Mouse (Mus musculus) forebrain, postnatal 0 days (tissue): ENCODE measurements at regions not wholly inside any gene's neighbourhood (a gene's known extent, or its start where the extent isn't known, plus 50 kb on each side); places are given as distances from the start of the nearest gene placed in this dataset.

Experiments
- ATAC-seq: fragments of 200-750 bp; cut with Nextera tagmentation; 2 replicates; pipeline ENCODE4 v1.8.0; 2017; ENCODE audit warnings: mild to moderate bottlenecking, moderate library complexity
- DNase-seq: peaks from one replicate; pipeline ENCODE4 v3.0.0-alpha.2; 2015
- H3K27ac ChIP-seq: fragments of 300-500 bp; sonication (generic); 2 replicates; pipeline ENCODE4 v1.5.1; 2014; ENCODE audit warnings: low read depth, mild to moderate bottlenecking, antibody characterized with exemption, low read length, moderate library complexity, mixed read lengths
- H3K27me3 ChIP-seq: fragments of 300-500 bp; sonication (generic); 2 replicates; pipeline ENCODE4 v1.6.1; 2014; ENCODE audit warnings: mild to moderate bottlenecking, low read length, mixed read lengths; ENCODE audit not compliant: insufficient read depth
- H3K36me3 ChIP-seq: fragments of 300-500 bp; sonication (generic); 2 replicates; pipeline ENCODE4 v1.6.1; 2014; ENCODE audit warnings: mild to moderate bottlenecking, moderate library complexity; ENCODE audit not compliant: insufficient read depth
- H3K4me1 ChIP-seq: fragments of 300-500 bp; sonication (generic); 2 replicates; pipeline ENCODE4 v1.6.1; 2014; ENCODE audit warnings: antibody characterized with exemption; ENCODE audit not compliant: insufficient read depth
- H3K4me2 ChIP-seq: fragments of 300-500 bp; sonication (generic); 2 replicates; pipeline ENCODE4 v1.6.1; 2014; ENCODE audit warnings: low read depth, mild to moderate bottlenecking, moderate library complexity
- H3K4me3 ChIP-seq: fragments of 300-500 bp; sonication (generic); 2 replicates; pipeline ENCODE4 v1.5.1; 2014; ENCODE audit warnings: low read depth, low read length, mixed read lengths
- H3K9ac ChIP-seq: fragments of 300-500 bp; sonication (generic); 2 replicates; pipeline ENCODE4 v1.6.1; 2014; ENCODE audit warnings: mild to moderate bottlenecking
- H3K9me3 ChIP-seq: fragments of 300-500 bp; sonication (generic); 2 replicates; pipeline ENCODE4 v1.6.1; 2016; ENCODE audit warnings: low read length
- CTCF ChIP-seq: sonication (generic); IDR thresholded peaks from 2 replicates; pipeline ENCODE4 v1.5.1; 2016; ENCODE audit warnings: antibody characterized with exemption, control low read depth, low read depth
- WGBS: fragments of 180-500 bp; shearing (Covaris S2); extraction: QIAGEN DNeasy Blood & Tissue Kit; methylation state at CpG from one replicate; pipeline ENCODE4 v1.1.7; 2014; 5-methylcytosine and 5-hydroxymethylcytosine counted together

GRCm38 (mm10) chr4:9015528-9016503, 777.0 kb upstream of the Car8 start:
- peaks cover 17% of the 10 kb centered on the region for H3K4me1 ChIP-seq
- 29% methylated on average over 14 of the region's 14 CpGs for WGBS
- no peak for ATAC-seq

GRCm38 (mm10) chr4:9014986-9015385, 776.1 kb upstream of the Car8 start:
- no peak overlapping the region for H3K4me2 ChIP-seq
- no peak for TF ChIP-seq CTCF
- H3K4me3 ChIP-seq = no peak overlapping the region
- no peak overlapping the region for H3K27ac ChIP-seq
- H3K4me1 ChIP-seq = peaks cover 20% of the 10 kb centered on the region
- ATAC-seq (no peak), DNase-seq (no peak)
- H3K9ac ChIP-seq = no peak overlapping the region
- no peaks in the 10 kb centered on the region for H3K9me3 ChIP-seq
- H3K27me3 ChIP-seq = no peaks in the 10 kb centered on the region; the same call in 1 of the 2 replicates
- 51% methylated on average over 4 of the region's 4 CpGs for WGBS
- no peaks in the 10 kb centered on the region for H3K36me3 ChIP-seq

More at GRCm38 (mm10) chr4:9015528-9016503, 777.0 kb upstream of the Car8 start:
- no peaks in the 10 kb centered on the region; the same call in 1 of the 2 replicates for H3K27me3 ChIP-seq
- H3K9me3 ChIP-seq = no peaks in the 10 kb centered on the region
- H3K4me2 ChIP-seq = no peak overlapping the region
- H3K36me3 ChIP-seq = no peaks in the 10 kb centered on the region
- DNase-seq = no peak
- no peak for TF ChIP-seq CTCF
- H3K4me3 ChIP-seq = no peak overlapping the region
- H3K27ac ChIP-seq = no peak overlapping the region
- H3K9ac ChIP-seq = no peak overlapping the region

GRCm38 (mm10) chr4:9012787-9013186, 773.9 kb upstream of the Car8 start:
- Histone ChIP-seq H3K36me3 (no peaks in the 10 kb centered on the region), H3K4me2 (no peak overlapping the region), H3K4me3 (no peak overlapping the region), H3K4me1 (peaks cover 25% of the 10 kb centered on the region), H3K27me3 (no peaks in the 10 kb centered on the region; the same call in 1 of the 2 replicates), H3K9ac (peak overlapping the region; percentile 18; the same call in 1 of the 2 replicates), H3K9me3 (no peaks in the 10 kb centered on the region), H3K27ac (no peak overlapping the region)
- TF ChIP-seq CTCF = no peak
- no peak for ATAC-seq
- no peak for DNase-seq
- 40% methylated on average over 9 of the region's 9 CpGs for WGBS

- Histone ChIP-seq H3K27me3 (no peaks in the 10 kb centered on the region; the same call in 1 of the 2 replicates), H3K4me2 (no peak overlapping the region), H3K4me1 (peaks cover 25% of the 10 kb centered on the region), H3K9me3 (no peaks in the 10 kb centered on the region), H3K27ac (no peak overlapping the region), H3K4me3 (no peak overlapping the region), H3K36me3 (no peaks in the 10 kb centered on the region), H3K9ac (no peak overlapping the region)
- WGBS = 36% methylated on average over 3 of the region's 3 CpGs
- DNase-seq (no peak), ATAC-seq (no peak)
- no peak; the same call in 1 of the 2 replicates for TF ChIP-seq CTCF
These were observed 773.1 kb upstream of the Car8 start for GRCm38 (mm10) chr4:9011952-9012351.

GRCm38 (mm10) chr4:9011129-9011518, 772.3 kb upstream of the Car8 start:
- H3K4me2 ChIP-seq = peak overlapping the region; percentile 19; the same call in 1 of the 2 replicates
- ATAC-seq (peak; percentile 81), DNase-seq (peak; percentile 68)
- peaks cover 22% of the 10 kb centered on the region for H3K4me1 ChIP-seq
- TF ChIP-seq CTCF = no peak
- H3K9ac ChIP-seq = no peak overlapping the region
- no peak overlapping the region for H3K4me3 ChIP-seq
- H3K27me3 ChIP-seq = no peaks in the 10 kb centered on the region; the same call in 1 of the 2 replicates
- no peaks in the 10 kb centered on the region for H3K9me3 ChIP-seq
- no peaks in the 10 kb centered on the region for H3K36me3 ChIP-seq
- 3% methylated on average over 7 of the region's 7 CpGs for WGBS
- 0 out of 2 replicates have a peak overlapping the region, but pooled peaks have one; percentile 9 for H3K27ac ChIP-seq

- WGBS = 14% methylated on average over 17 of the region's 17 CpGs
- peaks cover 18% of the 10 kb centered on the region for H3K4me1 ChIP-seq
- peak overlapping the region; percentile 19; the same call in 1 of the 2 replicates for H3K4me2 ChIP-seq
- no peak overlapping the region for H3K9ac ChIP-seq
- H3K27ac ChIP-seq = 0 out of 2 replicates have a peak overlapping the region, but pooled peaks have one; percentile 9
- peak; percentile 68 for ATAC-seq
- no peak for TF ChIP-seq CTCF
- no peaks in the 10 kb centered on the region; the same call in 1 of the 2 replicates for H3K27me3 ChIP-seq
- no peaks in the 10 kb centered on the region for H3K9me3 ChIP-seq
- no peak overlapping the region for H3K4me3 ChIP-seq
- H3K36me3 ChIP-seq = no peaks in the 10 kb centered on the region
- DNase-seq = peak; percentile 68
These were observed 771.7 kb upstream of the Car8 start for GRCm38 (mm10) chr4:9010381-9011128.
